23 mouse cellular contexts compared by ENCODE assay signal in the genomic region with DNA sequence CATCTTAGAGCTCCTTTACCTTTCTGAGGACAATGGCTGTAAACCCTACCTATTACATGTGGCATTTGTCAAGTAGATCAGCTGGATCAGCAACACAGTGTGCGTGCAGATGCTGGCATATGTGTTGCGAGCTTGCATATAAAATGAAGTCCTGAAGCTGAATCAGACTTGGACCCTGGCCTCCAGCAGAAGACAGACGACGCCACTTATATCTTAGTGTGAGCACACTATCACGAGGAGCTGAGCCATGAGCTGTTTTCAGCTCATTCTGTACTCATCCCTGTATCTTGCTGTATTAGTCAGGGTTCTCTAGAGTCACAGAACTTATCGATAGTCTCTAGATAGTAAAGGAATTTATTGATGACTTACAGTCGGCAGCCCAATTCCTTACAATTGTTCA. TPM values are rescaled to one million over a fixed set of nuclear protein-coding genes. Genes with fewer than 3 reads are reported as not detected.
A peak's percentile ranks its signal among the peaks of the same experiment; 100 is the strongest.
DNase-seq lines count a peak whose midpoint lies in the region; ATAC-seq lines count a peak whose summit lies in the region.
"Had no signal": no experiment of that assay in that cellular context is flagged by ENCODE, and none has a peak within 500 bp of the region (broad histone marks: within the 10 kb centered on the region; RNA-seq: fewer than 3 reads in every experiment).

No protein-coding gene starts in this region.

- no peak overlapping the region for H3K4me3 ChIP-seq in heart, embryonic 13.5 days
- H3K4me3 ChIP-seq: embryonic facial prominence, embryonic 10.5 days; embryonic facial prominence, embryonic 12.5 days; forebrain, embryonic 13.5 days; forebrain, embryonic 15.5 days had no signal

- H3K36me3 ChIP-seq in heart, embryonic 13.5 days = no peaks in the 10 kb centered on the region
- H3K36me3 ChIP-seq: embryonic facial prominence, embryonic 10.5 days; embryonic facial prominence, embryonic 12.5 days; forebrain, embryonic 15.5 days; G1E had no signal

- H3K4me1 ChIP-seq in heart, embryonic 13.5 days = peaks cover 18% of the 10 kb centered on the region
- H3K4me1 ChIP-seq: forebrain, embryonic 15.5 days had no signal

- no peak overlapping the region for H3K4me2 ChIP-seq in heart, embryonic 13.5 days
- H3K4me2 ChIP-seq: embryonic facial prominence, embryonic 12.5 days; forebrain, embryonic 13.5 days; forebrain, embryonic 15.5 days had no signal

- H3K9ac ChIP-seq in heart, embryonic 13.5 days = no peak overlapping the region
- H3K9ac ChIP-seq: embryonic facial prominence, embryonic 12.5 days; forebrain, embryonic 13.5 days; forebrain, embryonic 15.5 days; forebrain, postnatal 0 days had no signal

- peaks cover 21% of the 10 kb centered on the region for H3K27me3 ChIP-seq in heart, embryonic 13.5 days (replicated peaks)

- ATAC-seq in frontal cortex, adult (ENCODE audit: low TSS enrichment) = peak; percentile 73
- no peak for ATAC-seq in heart, embryonic 13.5 days (ENCODE audit: extremely low read depth, insufficient number of reproducible peaks, low FRiP score, low TSS enrichment)
- ATAC-seq: activated CD4-positive, CD25-positive, alpha-beta regulatory T cell, adult 4 months; CD4-positive, CD25-positive, alpha-beta regulatory T cell, adult 4 months; forebrain, embryonic 13.5 days; forebrain, embryonic 15.5 days; forebrain, postnatal 0 days; Patski had no signal

- H3K9me3 ChIP-seq in heart, embryonic 13.5 days = no peaks in the 10 kb centered on the region
- H3K9me3 ChIP-seq: embryonic facial prominence, embryonic 10.5 days; embryonic facial prominence, embryonic 12.5 days; forebrain, embryonic 13.5 days; forebrain, embryonic 15.5 days; G1E had no signal

- no peak for DNase-seq in frontal cortex, postnatal 25 days (ENCODE audit: low spot score in 2 of 2)
- DNase-seq in heart, adult 18-20 months = no peak
- peak; percentile 18 for DNase-seq in right cerebral cortex, adult 18-20 months
- no peak for DNase-seq in right cerebral cortex, postnatal 4 days
- DNase-seq: adrenal gland, postnatal 25 days; B cell, adult 2 months; cerebellum, adult 11-12 months; cerebellum, adult 2 months; cerebellum, adult 9-10 months; cerebellum, postnatal 10 days; cerebellum, postnatal 25 days; forebrain, postnatal 0 days had no signal

- WGBS in heart, embryonic 13.5 days = 66% methylated on average over 7 of the region's 7 CpGs

- H3K27ac ChIP-seq in heart, embryonic 13.5 days (replicated peaks) = 0 out of 2 replicates have a peak overlapping the region, but pooled peaks have one; percentile 28
- H3K27ac ChIP-seq: embryonic facial prominence, embryonic 10.5 days; embryonic facial prominence, embryonic 12.5 days; forebrain, embryonic 13.5 days; forebrain, embryonic 15.5 days had no signal

RNA-seq across cellular contexts. Expression of a gene that starts 4.6 kb away (rescaled TPM):
- polyA plus RNA-seq in heart, embryonic 13.5 days (2015; fragmentation: Nextera tagmentation; extraction: Ambion mirVana) = 12.7 and 18.3 TPM in 2 replicates
- total RNA-seq in heart, adult 18-20 months (2021) = 1 to 10 TPM; 3.2 to 7.3 TPM
- total RNA-seq: CH12.LX had no signal
- polyA plus RNA-seq: G1E, Patski had no signal

RNA-seq across cellular contexts. Expression of a gene that starts 38.8 kb away (rescaled TPM):
- polyA plus RNA-seq in heart, embryonic 13.5 days (2015; fragmentation: Nextera tagmentation; extraction: Ambion mirVana) = 9.0 and 9.8 TPM in 2 replicates
- 10 to 100 TPM; 23.2 to 30.1 TPM for total RNA-seq in heart, adult 18-20 months (2021)
